Mouse (Mus musculus): ENCODE data around the gene Parp16.

- TF ChIP-seq POLR2A (IDR thresholded peaks at IDR 0.05; ENCODE audit: borderline replicate concordance, extremely low read depth, low read depth, low read length) (no peak), CTCF (IDR thresholded peaks at IDR 0.05; ENCODE audit: insufficient read depth, low read length) (no peak)
Measured at GRCm38 (mm10) chr9:65177912-65178311, 17.2 kb upstream of the Parp16 start.
